Mouse (Mus musculus): ENCODE data around the gene Casc4.

Gene Casc4

DNA sequence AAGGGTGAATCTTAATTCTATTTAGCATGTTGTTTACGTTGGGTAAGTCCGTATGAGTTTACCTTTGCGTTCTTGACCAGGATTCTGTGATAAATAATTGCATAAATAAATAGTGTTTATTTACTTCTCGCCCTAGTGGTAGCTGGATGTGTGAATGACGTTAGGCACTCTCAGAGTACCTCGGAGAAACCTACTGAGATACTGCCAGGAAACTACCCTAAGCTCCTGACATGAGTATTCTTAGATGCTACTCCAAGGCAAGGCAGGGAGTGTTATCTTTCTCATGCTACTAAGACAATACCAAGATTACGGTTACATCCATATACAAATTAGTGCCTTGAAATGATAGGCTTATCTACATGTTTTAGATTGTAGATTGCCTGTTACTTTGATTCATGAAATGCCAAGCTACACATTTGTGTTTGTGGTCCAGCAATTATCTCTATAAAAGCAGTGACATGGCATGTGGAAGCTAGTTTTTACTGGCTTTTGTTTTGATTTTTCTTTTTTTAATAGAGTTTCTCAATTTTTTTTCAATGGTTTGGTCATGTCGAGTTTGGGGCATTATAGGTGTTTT, 90.5 kb downstream of the Casc4 start:
- Histone ChIP-seq H3K36me3 (ENCODE audit: control insufficient read depth, insufficient read depth, low read length, poor library complexity, severe bottlenecking) (0 out of 2 replicates have a peak, but pooled peaks cover 2% of the 10 kb centered on the region), H3K27me3 (ENCODE audit: control insufficient read depth, insufficient read depth, low read length, poor library complexity, severe bottlenecking) (no peaks in the 10 kb centered on the region)
- DNase-seq (ENCODE audit: low read depth, low spot score) = peak; percentile 18

Measured in splenic B cell, adult 2 months (primary cell).